Mouse (Mus musculus) liver, adult 2 months (tissue): ENCODE results near the gene Dpf3.

Source experiments
- CTCF ChIP-seq: fragments of 200-500 bp; IDR thresholded peaks from 2 replicates; pipeline ENCODE4 v1.5.1; 2011; ENCODE audit warnings: low read depth, low read length, control low read depth
- POLR2A ChIP-seq: fragments of 200-500 bp; IDR thresholded peaks from 2 replicates; pipeline ENCODE4 v1.6.1; 2011; ENCODE audit warnings: low read length, control low read depth; ENCODE audit not compliant: insufficient read depth; ENCODE audit errors: extremely low read depth

GRCm38 (mm10) chr12:83206866-83207265 is 280.6 kb downstream of the Dpf3 start:
- no peak for TF ChIP-seq CTCF
- TF ChIP-seq POLR2A = no peak
